Mouse (Mus musculus): ENCODE measurements at regions not wholly inside any gene's neighbourhood (a gene's known extent, or its start where the extent isn't known, plus 50 kb on each side); places are given as distances from the start of the nearest gene placed in this dataset.
"Not testable (repeated sequence)": the region's sequence is repeated elsewhere in the genome, so short reads cannot be mapped to it uniquely, and the experiment has no call there.

DNA sequence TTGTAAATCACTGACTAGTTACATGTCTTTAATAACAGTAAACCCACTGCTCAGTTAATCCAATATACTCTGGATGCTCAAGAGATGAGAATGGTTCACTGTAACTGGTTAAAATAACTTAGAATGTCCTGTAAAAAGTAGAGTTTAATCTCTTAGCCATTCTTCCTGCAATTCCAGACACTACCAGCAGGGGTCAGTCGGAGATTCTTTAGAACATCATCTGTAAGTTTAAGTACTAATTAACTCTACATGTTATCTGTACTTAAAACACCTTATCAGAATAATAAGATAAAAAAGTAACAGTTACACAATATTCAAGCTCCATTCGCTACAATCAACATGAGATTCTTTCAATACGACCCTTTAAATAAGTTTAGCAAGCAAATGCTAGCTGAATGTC is 58.7 kb upstream of the Olig3 start:
- no peaks in the 10 kb centered on the region for H3K4me1 ChIP-seq (replicated peaks)
- H3K36me3 ChIP-seq (replicated peaks) = no peaks in the 10 kb centered on the region
- 43% methylated on average over 3 of the region's 3 CpGs for WGBS (ENCODE audit: insufficient replicate concordance)
- H3K9me3 ChIP-seq (replicated peaks) = no peaks in the 10 kb centered on the region
- H3K27me3 ChIP-seq = no peaks in the 10 kb centered on the region
- H3K27ac ChIP-seq (replicated peaks) = no peak overlapping the region
- no peak overlapping the region for H3K4me2 ChIP-seq
- no peak overlapping the region for H3K9ac ChIP-seq
- no peak overlapping the region for H3K4me3 ChIP-seq (replicated peaks)
- no peak for ATAC-seq (ENCODE audit: insufficient read depth)

DNA sequence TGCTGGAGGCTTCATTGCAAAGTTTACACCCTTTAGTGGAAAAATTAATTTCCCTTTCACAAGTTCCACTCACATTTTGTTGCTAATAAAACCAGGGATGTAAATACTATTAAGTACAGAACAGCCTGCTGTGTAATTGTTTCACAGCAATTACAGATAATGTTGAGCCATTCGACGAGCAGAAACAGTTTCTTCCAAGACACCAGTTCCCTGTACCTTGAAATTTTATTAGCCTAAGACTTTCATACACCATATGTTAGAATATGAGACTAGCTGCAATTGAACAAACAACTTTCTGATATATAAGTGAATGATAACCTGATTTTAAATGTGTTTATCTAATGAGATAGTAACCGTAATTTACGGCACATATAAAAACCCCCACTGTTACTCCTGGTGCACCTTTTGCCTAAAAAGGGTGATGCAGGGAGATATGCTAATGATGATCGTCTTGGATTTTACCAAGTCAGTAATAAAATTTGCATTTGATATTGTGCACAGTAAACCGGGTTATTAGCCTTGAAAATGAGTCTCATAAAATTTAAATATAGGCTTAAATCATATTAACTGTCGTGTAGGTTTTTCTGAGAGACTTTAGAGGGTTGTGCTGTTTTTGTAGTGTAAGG is 60.8 kb upstream of the Olig3 start:
- H3K9ac ChIP-seq = no peak overlapping the region
- 61% methylated on average over 7 of the region's 7 CpGs for WGBS (ENCODE audit: insufficient replicate concordance)
- H3K4me3 ChIP-seq (replicated peaks) = no peak overlapping the region
- H3K27me3 ChIP-seq = no peaks in the 10 kb centered on the region
- no peaks in the 10 kb centered on the region for H3K4me1 ChIP-seq (replicated peaks)
- no peak overlapping the region for H3K4me2 ChIP-seq
- ATAC-seq (ENCODE audit: insufficient read depth) = no peak
- H3K36me3 ChIP-seq (replicated peaks) = no peaks in the 10 kb centered on the region
- H3K27ac ChIP-seq (replicated peaks) = no peak overlapping the region
- no peaks in the 10 kb centered on the region for H3K9me3 ChIP-seq (replicated peaks)

DNA sequence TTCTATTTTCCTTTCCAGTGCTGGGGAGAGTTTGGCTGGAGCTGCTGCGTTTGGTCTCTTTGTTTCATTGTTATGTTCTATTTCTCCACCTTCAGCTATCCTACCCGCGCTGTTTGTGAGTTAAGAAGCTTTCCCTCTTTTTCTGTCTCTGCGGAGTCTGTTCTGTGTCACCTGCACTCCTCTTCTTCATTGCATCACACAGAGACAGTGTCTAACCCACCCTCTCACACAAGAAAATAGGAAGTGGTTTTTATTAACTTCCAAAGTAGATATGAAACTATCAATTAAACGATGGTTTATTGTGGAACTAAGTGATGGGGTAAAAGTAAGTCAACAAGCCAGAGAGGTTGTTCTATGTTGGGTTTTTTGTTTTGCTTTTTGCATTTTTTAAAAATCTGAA is 64.9 kb upstream of the Olig3 start:
- Histone ChIP-seq H3K9ac (no peak overlapping the region), H3K27me3 (no peaks in the 10 kb centered on the region), H3K4me2 (no peak overlapping the region), H3K4me1 (replicated peaks) (no peaks in the 10 kb centered on the region), H3K36me3 (replicated peaks) (no peaks in the 10 kb centered on the region), H3K9me3 (replicated peaks) (no peaks in the 10 kb centered on the region), H3K27ac (replicated peaks) (no peak overlapping the region), H3K4me3 (replicated peaks) (no peak overlapping the region)
- ATAC-seq (ENCODE audit: insufficient read depth) = no peak
- WGBS (ENCODE audit: insufficient replicate concordance) = 57% methylated on average over 5 of the region's 5 CpGs

DNA sequence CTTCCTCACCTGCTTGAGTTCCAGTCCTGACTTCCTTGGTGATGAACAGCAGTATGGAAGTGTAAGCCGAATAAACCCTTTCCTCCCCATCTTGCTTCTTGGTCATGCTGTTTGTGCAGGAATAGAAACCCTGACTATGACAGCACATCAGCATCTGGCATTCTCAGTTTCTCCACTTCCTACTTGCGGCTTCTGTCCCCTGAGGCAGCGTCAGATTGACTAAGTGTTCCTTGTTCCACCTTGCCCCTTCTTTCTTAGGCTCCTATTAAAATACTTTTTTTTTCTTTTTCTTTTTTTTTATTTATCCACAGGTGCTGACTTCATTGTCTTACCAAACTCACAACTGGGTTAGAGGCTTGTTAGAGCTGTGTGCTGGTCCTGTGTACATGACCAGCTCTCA is 65.3 kb upstream of the Olig3 start:
- H3K4me1 ChIP-seq (replicated peaks); H3K36me3 ChIP-seq (replicated peaks); H3K27me3 ChIP-seq; H3K9ac ChIP-seq; H3K4me3 ChIP-seq (replicated peaks); ATAC-seq (ENCODE audit: insufficient read depth); H3K27ac ChIP-seq (replicated peaks); H3K4me2 ChIP-seq; H3K9me3 ChIP-seq (replicated peaks): not testable (repeated sequence)
- WGBS (ENCODE audit: insufficient replicate concordance) = 67% methylated on average over 3 of the region's 3 CpGs

DNA sequence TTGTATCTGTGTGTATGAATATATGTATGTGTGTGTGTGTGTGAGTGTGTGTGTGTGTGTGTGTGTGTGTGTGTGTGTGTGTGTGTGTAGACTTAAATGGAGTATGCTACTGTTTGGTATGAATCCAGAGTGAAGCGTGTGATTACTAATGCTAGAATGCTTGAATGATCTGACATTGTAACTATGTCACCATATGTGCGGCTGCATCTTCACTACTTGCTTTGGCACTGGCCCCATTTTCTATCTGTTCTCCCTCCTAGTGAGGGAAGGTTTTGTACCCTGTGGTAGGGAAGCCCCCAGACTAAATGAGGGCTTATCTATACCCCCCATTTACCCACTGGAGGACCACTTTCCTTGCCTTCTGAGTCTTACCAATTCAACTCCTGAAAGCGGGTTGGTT is 74.2 kb upstream of the Olig3 start:
- H3K9me3 ChIP-seq (replicated peaks) = no peaks in the 10 kb centered on the region
- H3K4me1 ChIP-seq (replicated peaks) = no peaks in the 10 kb centered on the region

DNA sequence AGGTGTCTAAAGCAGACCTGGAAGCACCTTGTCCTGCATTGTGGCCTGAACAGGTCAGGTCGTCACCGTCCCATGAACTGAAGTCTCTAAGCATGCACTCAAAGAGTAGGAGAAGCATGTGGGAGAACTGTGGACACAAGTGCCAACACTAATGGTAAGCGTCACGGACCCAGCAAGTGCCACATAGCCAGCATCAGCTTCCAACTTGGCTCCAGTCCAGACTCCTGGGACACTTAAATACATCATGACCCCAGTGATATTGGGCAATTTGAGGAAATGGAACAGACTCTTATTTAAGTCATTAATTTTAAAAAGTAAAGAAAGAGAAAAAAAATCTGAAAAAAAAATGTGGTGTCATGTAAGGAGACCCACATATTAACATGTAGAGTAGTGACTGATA is 75.3 kb upstream of the Olig3 start:
- Histone ChIP-seq H3K36me3 (replicated peaks) (no peaks in the 10 kb centered on the region), H3K9me3 (replicated peaks) (no peaks in the 10 kb centered on the region), H3K27ac (replicated peaks) (no peak overlapping the region), H3K4me2 (no peak overlapping the region), H3K4me1 (replicated peaks) (no peaks in the 10 kb centered on the region), H3K9ac (no peak overlapping the region), H3K27me3 (no peaks in the 10 kb centered on the region), H3K4me3 (replicated peaks) (no peak overlapping the region)
- no peak for ATAC-seq (ENCODE audit: insufficient read depth)
- 76% methylated on average over 4 of the region's 4 CpGs for WGBS (ENCODE audit: insufficient replicate concordance)

More for the DNA sequence above, 74.2 kb upstream of the Olig3 start:
- Histone ChIP-seq H3K36me3 (replicated peaks) (no peaks in the 10 kb centered on the region), H3K4me3 (replicated peaks) (no peak overlapping the region), H3K4me2 (no peak overlapping the region), H3K27me3 (no peaks in the 10 kb centered on the region), H3K27ac (replicated peaks) (no peak overlapping the region), H3K9ac (no peak overlapping the region)
- ATAC-seq (ENCODE audit: insufficient read depth) = no peak
- 74% methylated on average over 3 of the region's 3 CpGs for WGBS (ENCODE audit: insufficient replicate concordance)

DNA sequence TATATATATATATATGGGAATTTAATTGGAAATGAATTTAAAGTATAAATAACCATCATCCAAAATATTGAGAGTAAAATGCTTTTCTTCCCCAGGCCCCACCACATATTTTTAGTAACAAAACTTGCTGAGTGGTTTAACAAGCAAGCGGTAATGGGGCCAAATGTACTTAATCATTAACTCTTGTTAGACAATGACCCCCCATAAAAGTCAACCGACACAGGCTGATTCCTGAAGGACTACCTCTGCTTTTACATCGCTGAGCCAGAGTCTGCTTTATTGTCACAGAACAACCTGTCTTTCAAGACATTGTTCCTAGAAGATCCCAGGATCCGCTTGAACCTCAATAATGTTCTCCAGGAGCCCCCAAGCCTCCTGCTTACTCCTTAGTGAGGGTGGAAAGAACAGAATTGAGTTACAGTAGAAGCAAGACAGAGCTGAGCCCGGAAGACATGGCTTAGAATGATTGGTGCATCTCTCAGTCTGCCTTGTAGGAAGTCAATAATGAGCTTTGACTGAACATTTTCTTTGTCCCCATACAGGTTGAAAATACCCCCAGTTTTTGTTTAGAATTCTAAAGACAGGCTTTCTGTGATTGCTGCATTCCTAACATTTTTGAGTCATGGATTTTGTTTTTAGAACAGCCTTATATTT is 78.0 kb upstream of the Olig3 start:
- no peaks in the 10 kb centered on the region for H3K4me1 ChIP-seq (replicated peaks)
- H3K4me3 ChIP-seq (replicated peaks) = no peak overlapping the region
- no peaks in the 10 kb centered on the region for H3K9me3 ChIP-seq (replicated peaks)
- H3K9ac ChIP-seq = no peak overlapping the region
- H3K36me3 ChIP-seq (replicated peaks) = no peaks in the 10 kb centered on the region
- ATAC-seq (ENCODE audit: insufficient read depth) = no peak
- WGBS (ENCODE audit: insufficient replicate concordance) = 53% methylated on average over 5 of the region's 5 CpGs
- no peak overlapping the region for H3K4me2 ChIP-seq
- no peaks in the 10 kb centered on the region for H3K27me3 ChIP-seq
- no peak overlapping the region for H3K27ac ChIP-seq (replicated peaks)

DNA sequence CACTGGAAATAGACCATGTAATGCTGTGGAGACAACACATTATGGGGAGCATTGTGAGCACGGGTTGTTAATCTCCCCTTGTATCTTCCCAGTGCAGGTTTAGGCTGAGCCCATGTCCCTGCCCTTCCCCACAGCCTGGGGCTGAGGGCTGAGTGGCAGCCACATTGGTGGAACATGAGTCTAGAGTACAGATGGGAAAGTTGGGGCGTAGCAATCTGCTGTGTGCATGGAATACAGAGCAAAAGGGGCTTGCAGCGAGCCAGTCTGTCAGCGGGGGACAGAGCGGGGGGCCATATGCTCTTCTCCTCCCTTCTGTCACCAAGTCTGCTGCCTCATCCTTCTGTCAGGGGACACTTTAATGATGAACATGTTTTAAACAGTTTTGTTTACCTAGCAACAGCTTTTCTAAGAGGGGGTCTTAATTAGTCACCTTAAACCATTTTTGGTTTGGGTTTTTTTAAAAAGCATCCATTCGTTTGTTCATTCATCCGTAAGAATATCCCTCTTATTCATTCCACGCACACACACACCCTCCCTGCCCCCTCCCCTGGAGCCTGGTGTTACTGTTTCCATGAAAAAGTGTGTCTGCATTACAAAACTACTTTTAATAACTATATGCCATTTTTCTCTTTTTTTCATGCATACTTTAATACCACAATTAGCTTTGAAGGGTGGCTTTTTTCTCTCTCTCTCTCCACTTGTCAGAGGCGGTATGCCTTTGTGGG is 79.1 kb upstream of the Olig3 start:
- no peak overlapping the region for H3K9ac ChIP-seq
- 72% methylated on average over 9 of the region's 9 CpGs for WGBS (ENCODE audit: insufficient replicate concordance)
- no peak overlapping the region for H3K27ac ChIP-seq (replicated peaks)
- no peaks in the 10 kb centered on the region for H3K9me3 ChIP-seq (replicated peaks)
- ATAC-seq (ENCODE audit: insufficient read depth) = no peak
- H3K27me3 ChIP-seq = no peaks in the 10 kb centered on the region
- H3K4me2 ChIP-seq = no peak overlapping the region
- H3K4me3 ChIP-seq (replicated peaks) = no peak overlapping the region
- H3K36me3 ChIP-seq (replicated peaks) = no peaks in the 10 kb centered on the region
- H3K4me1 ChIP-seq (replicated peaks) = no peaks in the 10 kb centered on the region

DNA sequence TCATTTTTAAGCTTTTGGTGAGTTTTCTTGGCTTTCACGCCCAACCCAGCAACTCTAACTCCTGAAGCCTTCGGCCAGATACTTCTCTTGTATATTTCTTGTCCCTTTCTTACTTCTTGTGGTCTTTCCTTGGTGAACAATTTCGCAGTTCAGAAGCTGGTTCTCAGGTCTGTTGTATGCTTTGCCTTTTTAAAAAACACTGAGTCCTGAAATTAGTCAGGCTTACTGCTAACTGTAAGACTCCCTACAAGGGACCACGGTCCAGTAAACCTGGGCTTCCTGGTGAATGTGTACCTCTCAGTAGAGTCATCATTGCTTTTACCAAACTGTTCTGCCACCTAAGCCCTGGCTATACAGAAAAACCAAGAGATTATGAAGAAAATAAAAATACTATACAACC is 81.3 kb upstream of the Olig3 start:
- Histone ChIP-seq H3K4me3 (replicated peaks) (no peak overlapping the region), H3K4me2 (no peak overlapping the region), H3K4me1 (replicated peaks) (no peaks in the 10 kb centered on the region), H3K27me3 (no peaks in the 10 kb centered on the region), H3K9ac (no peak overlapping the region), H3K9me3 (replicated peaks) (no peaks in the 10 kb centered on the region), H3K36me3 (replicated peaks) (no peaks in the 10 kb centered on the region), H3K27ac (replicated peaks) (no peak overlapping the region)
- no peak for ATAC-seq (ENCODE audit: insufficient read depth)
- 57% methylated on average over 4 of the region's 4 CpGs for WGBS (ENCODE audit: insufficient replicate concordance)

DNA sequence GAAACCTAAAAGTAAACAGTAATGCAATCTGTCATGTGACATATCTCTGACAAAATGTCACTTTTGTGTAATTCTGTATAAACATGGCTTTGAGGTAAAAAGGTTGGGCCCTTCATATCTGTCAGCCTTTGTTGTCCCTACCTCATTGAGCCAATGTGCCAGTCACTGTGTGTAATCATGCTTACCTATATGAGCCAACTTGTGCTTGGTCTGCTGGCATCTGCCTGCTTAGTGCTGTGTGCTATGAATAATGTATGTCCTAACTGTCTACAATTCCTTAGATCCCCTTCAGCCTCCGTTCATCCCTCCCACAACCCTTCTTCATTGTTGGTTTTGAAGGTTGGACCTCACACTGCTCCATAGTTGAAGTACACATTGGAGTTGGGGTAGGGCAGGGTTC is 86.9 kb upstream of the Olig3 start:
- 60% methylated on average over 1 of the region's 1 CpGs for WGBS (ENCODE audit: insufficient replicate concordance)

DNA sequence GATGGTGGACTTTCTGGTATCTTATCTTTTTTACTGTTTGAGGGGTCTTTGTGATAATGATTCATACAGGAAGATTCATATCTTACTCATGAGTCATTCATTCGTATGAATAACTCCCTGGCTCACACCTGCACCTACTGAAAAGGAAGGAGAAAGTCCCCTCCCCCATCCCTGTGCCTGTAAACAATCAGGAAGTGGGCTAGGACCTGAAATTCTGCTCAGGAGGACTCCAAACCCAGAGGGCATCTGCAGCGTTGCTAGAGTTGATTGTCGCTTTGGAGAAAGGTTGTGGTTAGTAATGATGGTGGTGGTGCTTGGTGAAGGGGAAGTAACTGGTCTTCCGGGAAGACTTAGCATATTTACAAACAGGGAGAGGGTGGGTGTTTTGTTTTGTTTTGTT is 88.3 kb upstream of the Olig3 start:
- Histone ChIP-seq H3K4me2 (no peak overlapping the region), H3K4me1 (replicated peaks) (no peaks in the 10 kb centered on the region), H3K27me3 (no peaks in the 10 kb centered on the region), H3K4me3 (replicated peaks) (no peak overlapping the region), H3K27ac (replicated peaks) (no peak overlapping the region), H3K9ac (no peak overlapping the region), H3K9me3 (replicated peaks) (no peaks in the 10 kb centered on the region), H3K36me3 (replicated peaks) (no peaks in the 10 kb centered on the region)
- 18% methylated on average over 4 of the region's 4 CpGs for WGBS (ENCODE audit: insufficient replicate concordance)
- ATAC-seq (ENCODE audit: insufficient read depth) = no peak

More for the DNA sequence above, 86.9 kb upstream of the Olig3 start:
- no peak overlapping the region for H3K4me2 ChIP-seq
- H3K9me3 ChIP-seq (replicated peaks) = no peaks in the 10 kb centered on the region
- no peaks in the 10 kb centered on the region for H3K27me3 ChIP-seq
- no peak overlapping the region for H3K9ac ChIP-seq
- H3K27ac ChIP-seq (replicated peaks) = no peak overlapping the region
- H3K4me3 ChIP-seq (replicated peaks) = no peak overlapping the region
- no peaks in the 10 kb centered on the region for H3K4me1 ChIP-seq (replicated peaks)
- H3K36me3 ChIP-seq (replicated peaks) = no peaks in the 10 kb centered on the region
- no peak for ATAC-seq (ENCODE audit: insufficient read depth)

All from liver, embryonic 15.5 days (tissue).